Mouse (Mus musculus): Measurements from ENCODE around the gene Npepl1.

GRCm38 (mm10) chr2:174116929-174117328 lies 6.8 kb downstream of the Npepl1 start:
- TF ChIP-seq MAFK (IDR thresholded peaks at IDR 0.05; ENCODE audit: insufficient replicate concordance, low read length) (no peak), USF2 (conservative IDR thresholded peaks at IDR 0.05; ENCODE audit: low read depth, low read length) (no peak), CTCF (conservative IDR thresholded peaks at IDR 0.05 in 1 of 2, IDR thresholded peaks at IDR 0.05 in 1 of 2; ENCODE audit: low read depth in 2 of 2, low read length in 2 of 2) (no peak), NELFE (IDR thresholded peaks at IDR 0.05; ENCODE audit: low read depth, low read length) (no peak), POLR2AphosphoS2 (IDR thresholded peaks at IDR 0.05; ENCODE audit: low read depth, low read length) (no peak), UBTF (IDR thresholded peaks at IDR 0.05; ENCODE audit: low read depth, low read length) (no peak), ZNF384 (IDR thresholded peaks at IDR 0.05; ENCODE audit: low read depth, low read length) (no peak), MAZ (IDR thresholded peaks at IDR 0.05; ENCODE audit: low read depth, low read length) (no peak), JUN (IDR thresholded peaks at IDR 0.05; ENCODE audit: insufficient read depth, low read depth, low read length) (no peak), POLR2A (IDR thresholded peaks at IDR 0.05; ENCODE audit: low read depth, low read length) (no peak), PAX5 (IDR thresholded peaks at IDR 0.05; ENCODE audit: low read length) (no peak), ZKSCAN1 (IDR thresholded peaks at IDR 0.05; ENCODE audit: borderline replicate concordance, low read depth, low read length) (no peak)
